22 mouse cellular contexts compared by ENCODE assay signal in the genomic region with DNA sequence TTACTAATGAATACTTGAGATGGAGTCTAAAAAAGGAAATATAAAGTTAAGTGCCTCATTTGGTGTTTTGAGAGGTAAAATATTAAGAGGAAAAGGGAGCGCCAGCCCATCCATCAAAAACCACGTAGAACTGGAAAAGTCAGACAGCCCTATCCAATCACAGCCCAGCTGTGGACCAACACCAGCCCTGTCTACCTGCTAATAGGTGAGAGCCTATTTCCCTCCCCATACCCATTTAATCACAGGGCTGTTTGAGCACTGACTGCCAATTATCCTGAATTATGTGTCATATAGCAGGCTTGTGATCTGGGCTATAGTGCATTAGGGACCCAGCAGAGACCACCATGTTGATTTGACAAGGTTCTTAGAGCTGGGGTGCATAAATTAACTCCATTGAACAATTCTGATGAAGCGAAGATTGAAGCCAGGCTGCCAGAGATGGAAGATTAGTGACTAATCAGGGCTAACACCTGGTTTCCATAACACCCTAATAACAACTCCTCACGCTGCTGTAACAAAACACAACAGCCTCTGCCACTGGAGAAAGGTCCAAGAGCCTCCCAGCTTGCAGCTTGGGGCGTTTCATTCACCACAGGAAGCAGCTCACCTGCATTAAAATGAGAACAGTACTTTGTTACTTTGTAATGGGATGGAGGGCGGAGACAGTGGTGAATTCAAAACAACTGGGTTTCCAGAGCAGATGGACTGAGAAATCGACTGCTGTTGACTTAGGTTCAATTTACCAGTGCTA.
DNase-seq lines count a peak whose midpoint lies in the region; ATAC-seq lines count a peak whose summit lies in the region.
"Had no signal": no experiment of that assay in that cellular context is flagged by ENCODE, and none has a peak within 500 bp of the region (broad histone marks: within the 10 kb centered on the region; RNA-seq: fewer than 3 reads in every experiment).

No protein-coding gene starts in this region.

- no peaks in the 10 kb centered on the region for H3K9me3 ChIP-seq in forebrain, embryonic 10.5 days
- H3K9me3 ChIP-seq in forebrain, embryonic 13.5 days (replicated peaks) = no peaks in the 10 kb centered on the region
- H3K9me3 ChIP-seq in limb, embryonic 12.5 days = no peaks in the 10 kb centered on the region
- H3K9me3 ChIP-seq: heart, embryonic 13.5 days; liver, embryonic 12.5 days; megakaryocyte, embryonic 14.5 days; midbrain, embryonic 13.5 days had no signal

- H3K36me3 ChIP-seq in forebrain, embryonic 10.5 days (replicated peaks) = no peaks in the 10 kb centered on the region
- H3K36me3 ChIP-seq in forebrain, embryonic 13.5 days (ENCODE audit: poor library complexity, severe bottlenecking) = no peaks in the 10 kb centered on the region
- no peaks in the 10 kb centered on the region for H3K36me3 ChIP-seq in limb, embryonic 12.5 days
- H3K36me3 ChIP-seq: heart, embryonic 13.5 days; liver, embryonic 12.5 days; midbrain, embryonic 13.5 days had no signal

- no peak overlapping the region for H3K4me3 ChIP-seq in forebrain, embryonic 10.5 days
- no peak overlapping the region for H3K4me3 ChIP-seq in forebrain, embryonic 13.5 days
- no peak overlapping the region for H3K4me3 ChIP-seq in limb, embryonic 12.5 days (replicated peaks)
- H3K4me3 ChIP-seq: heart, embryonic 13.5 days; liver, embryonic 12.5 days; megakaryocyte, embryonic 14.5 days; midbrain, embryonic 13.5 days had no signal

- no peak overlapping the region for H3K27ac ChIP-seq in forebrain, embryonic 10.5 days
- no peak overlapping the region for H3K27ac ChIP-seq in forebrain, embryonic 13.5 days
- H3K27ac ChIP-seq in limb, embryonic 12.5 days = no peak overlapping the region
- H3K27ac ChIP-seq: heart, embryonic 13.5 days; kidney, postnatal 0 days; liver, embryonic 12.5 days; midbrain, embryonic 13.5 days had no signal

- no peak overlapping the region for H3K9ac ChIP-seq in forebrain, embryonic 13.5 days
- H3K9ac ChIP-seq in limb, embryonic 12.5 days (replicated peaks) = no peak overlapping the region
- H3K9ac ChIP-seq: heart, embryonic 13.5 days; liver, embryonic 12.5 days; midbrain, embryonic 13.5 days had no signal

- 35% methylated on average over 7 of the region's 7 CpGs for whole genome bisulfite sequencing in forebrain, embryonic 10.5 days
- 26% methylated on average over 7 of the region's 7 CpGs for WGBS in forebrain, embryonic 13.5 days
- WGBS in limb, embryonic 12.5 days = 12% methylated on average over 7 of the region's 7 CpGs

- H3K4me1 ChIP-seq in forebrain, embryonic 10.5 days = peaks cover 13% of the 10 kb centered on the region
- peaks cover 7% of the 10 kb centered on the region; the same call in 1 of the 2 replicates for H3K4me1 ChIP-seq in forebrain, embryonic 13.5 days
- H3K4me1 ChIP-seq in limb, embryonic 12.5 days (replicated peaks) = peaks cover 11% of the 10 kb centered on the region; the same call in 1 of the 2 replicates
- H3K4me1 ChIP-seq: heart, embryonic 13.5 days; liver, embryonic 12.5 days; megakaryocyte, embryonic 14.5 days had no signal

- no peak; the same call in 1 of the 2 replicates for ATAC-seq in forebrain, embryonic 13.5 days
- peak; percentile 84; the same call in 1 of the 2 replicates for ATAC-seq in limb, embryonic 12.5 days (ENCODE audit: insufficient number of reproducible peaks, insufficient read depth, low FRiP score, low TSS enrichment, low read depth)
- ATAC-seq: inflammation-experienced regulatory T-cells, adult 6 months; liver, embryonic 12.5 days; midbrain, embryonic 13.5 days had no signal

- DNase-seq in forebrain, embryonic 10.5 days (ENCODE audit: extremely low spot score, low spot score) = peak; percentile 15
- peak; percentile 82 for DNase-seq in ES-CJ7 (ENCODE audit: low read depth, low spot score)
- peak; percentile 75 for DNase-seq in ZHBTc4 (ENCODE audit: low read depth, low spot score)
- DNase-seq in kidney, adult 11 months = no peak
- no peak for DNase-seq in adrenal gland, adult (ENCODE audit: inconsistent age in 2 of 2, low spot score in 1 of 2)
- DNase-seq: adrenal gland, adult 2 months; cerebellum, adult 11-12 months; cerebellum, postnatal 10 days; gastrocnemius, postnatal 25 days; heart, adult 18-20 months; heart, postnatal 14 days; kidney, adult 2 months; left cerebral cortex, postnatal 4 days; lung, adult 2 months had no signal

- H3K4me2 ChIP-seq in forebrain, embryonic 13.5 days = no peak overlapping the region
- no peak overlapping the region for H3K4me2 ChIP-seq in limb, embryonic 12.5 days
- H3K4me2 ChIP-seq: heart, embryonic 13.5 days; liver, embryonic 12.5 days; midbrain, embryonic 13.5 days had no signal

- H3K27me3 ChIP-seq in forebrain, embryonic 10.5 days (ENCODE audit: poor library complexity, severe bottlenecking) = peaks cover 15% of the 10 kb centered on the region
- no peaks in the 10 kb centered on the region for H3K27me3 ChIP-seq in forebrain, embryonic 13.5 days
- no peaks in the 10 kb centered on the region for H3K27me3 ChIP-seq in limb, embryonic 12.5 days
- H3K27me3 ChIP-seq: heart, embryonic 13.5 days; liver, embryonic 12.5 days; megakaryocyte, embryonic 14.5 days; midbrain, embryonic 13.5 days had no signal

Comparison
In these comparisons a context has a peak if more than half of its experiments do, and no peak if none do; other contexts are left out.
1. DNase-seq: peak in forebrain, embryonic 10.5 days (single experiment), ES-CJ7 (single experiment) and ZHBTc4 (single experiment); none in kidney, adult 11 months (single experiment) and adrenal gland, adult (0 of 2).